Mouse (Mus musculus) embryonic facial prominence, embryonic 10.5 days (tissue): ENCODE results near the gene A730049H05Rik. TPM values are rescaled to one million over a fixed set of nuclear protein-coding genes. Genes with fewer than 3 reads are reported as not detected.

Source experiments
- polyA plus RNA-seq: library from polyadenylated mRNA; unstranded; fragments of >200 nt; fragmentation: Nextera tagmentation; extraction: Ambion mirVana; gene quantifications from 2 replicates; pipeline ENCODE4 v1.2.1, GENCODE M21; 2016

A730049H05Rik gene
- polyA plus RNA-seq, 1 experiment from 2014 or later: 1.5 TPM

Other genes starting within 250 kb of the A730049H05Rik start
- gene Prickle2, start 110.3 kb upstream of the A730049H05Rik start, polyA plus RNA-seq: 4.9 and 5.3 TPM in 2 replicates
- gene Gm15737, start 52.9 kb downstream of the A730049H05Rik start, polyA plus RNA-seq: not detected in 2 replicates
- 3.8 and 4.2 TPM in 2 replicates for gene Adamts9, start 127.0 kb downstream of the A730049H05Rik start, polyA plus RNA-seq